Mouse (Mus musculus): ENCODE measurements around the gene Cyb561d1.
"Not testable (repeated sequence)": the region's sequence is repeated elsewhere in the genome, so short reads cannot be mapped to it uniquely, and the experiment has no call there.

Gene Cyb561d1

DNA sequence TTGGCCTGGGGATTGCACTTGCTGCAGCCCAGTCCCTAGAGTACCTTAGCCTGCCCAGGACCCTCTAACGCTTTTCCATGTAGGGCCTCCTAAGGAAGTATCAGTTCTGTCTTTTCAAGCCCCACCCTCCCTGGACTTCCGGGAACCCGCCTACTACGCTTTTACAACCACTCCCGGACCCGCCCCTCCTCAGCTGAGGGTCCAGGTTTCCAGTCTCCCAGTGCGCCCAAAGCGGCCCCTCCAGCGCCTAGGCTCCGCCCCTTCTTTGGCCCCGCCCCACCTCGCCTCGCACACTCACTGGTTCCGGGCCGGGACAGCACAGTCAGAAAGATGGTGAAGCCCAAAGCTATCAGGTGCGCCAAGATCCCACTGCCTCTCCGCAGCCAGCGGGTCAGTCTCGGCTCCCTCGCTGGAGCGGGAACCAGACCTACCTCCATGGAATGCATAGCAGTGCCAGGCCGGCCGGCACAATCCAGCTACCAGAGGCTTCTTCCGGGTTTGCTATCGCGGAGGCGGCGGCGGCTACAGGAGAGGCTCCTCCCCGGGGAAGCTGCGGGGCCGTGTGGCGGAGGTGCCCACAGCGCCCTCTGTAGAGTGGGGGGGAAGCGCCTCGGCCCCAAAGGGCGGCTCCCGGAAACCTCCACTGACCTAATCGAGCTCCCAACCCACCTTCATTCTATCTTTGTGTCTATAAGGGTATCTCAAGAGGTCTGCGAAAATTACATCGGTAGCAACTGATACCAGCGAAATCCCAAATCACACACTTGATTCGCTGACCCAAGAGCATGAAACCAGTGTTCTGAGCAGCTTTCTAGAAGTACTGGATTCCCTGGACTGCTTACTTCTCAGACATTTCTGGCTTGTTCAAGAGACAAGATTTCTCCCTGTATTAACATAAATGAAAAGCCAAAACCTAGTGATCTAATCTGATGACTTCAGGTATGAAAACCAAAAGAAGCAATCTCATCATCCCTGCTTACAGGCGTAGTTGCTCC lies at the start of gene Cyb561d1:
Cyb561d1 (minus strand) TSS at position 884 of the 995 bp plus-strand sequence.
- DNase-seq (ENCODE audit: low spot score in 2 of 2), result peak; percentile 94 to 95

DNA sequence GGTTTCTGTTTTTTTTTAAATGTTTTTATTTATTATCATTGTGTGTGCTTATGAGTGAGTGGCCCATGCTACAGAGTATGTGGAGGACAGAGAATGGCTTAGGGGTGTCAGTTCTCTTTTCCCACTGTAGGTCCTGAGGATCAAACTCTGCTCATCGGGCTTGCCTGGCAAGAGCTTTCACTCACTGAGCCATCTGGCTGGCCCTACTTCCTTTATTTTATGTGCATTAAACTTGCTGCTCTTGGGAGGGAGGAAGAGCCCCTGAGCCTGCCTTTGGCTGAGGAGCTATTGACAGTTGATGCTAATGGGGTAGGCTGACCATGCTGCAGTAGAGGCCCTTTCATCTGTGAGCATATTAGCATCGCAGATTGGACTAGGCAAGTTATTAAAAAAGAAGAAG lies 45.8 kb upstream of the Cyb561d1 start:
- DNase-seq (ENCODE audit: low spot score in 2 of 2), result no peak

- no peak for DNase-seq (ENCODE audit: low spot score in 2 of 2)
Measured at GRCm38 (mm10) chr3:108241243-108241839, 40.3 kb upstream of the Cyb561d1 start.

GRCm38 (mm10) chr3:108237474-108238102 lies 36.6 kb upstream of the Cyb561d1 start:
- DNase-seq (ENCODE audit: low spot score in 2 of 2), result not testable (repeated sequence)

- no peak for DNase-seq (ENCODE audit: low spot score in 2 of 2)
Measured at GRCm38 (mm10) chr3:108231646-108232045, 30.6 kb upstream of the Cyb561d1 start.

GRCm38 (mm10) chr3:108227521-108227920 lies 26.5 kb upstream of the Cyb561d1 start:
- no peak for DNase-seq (ENCODE audit: low spot score in 2 of 2)

DNA sequence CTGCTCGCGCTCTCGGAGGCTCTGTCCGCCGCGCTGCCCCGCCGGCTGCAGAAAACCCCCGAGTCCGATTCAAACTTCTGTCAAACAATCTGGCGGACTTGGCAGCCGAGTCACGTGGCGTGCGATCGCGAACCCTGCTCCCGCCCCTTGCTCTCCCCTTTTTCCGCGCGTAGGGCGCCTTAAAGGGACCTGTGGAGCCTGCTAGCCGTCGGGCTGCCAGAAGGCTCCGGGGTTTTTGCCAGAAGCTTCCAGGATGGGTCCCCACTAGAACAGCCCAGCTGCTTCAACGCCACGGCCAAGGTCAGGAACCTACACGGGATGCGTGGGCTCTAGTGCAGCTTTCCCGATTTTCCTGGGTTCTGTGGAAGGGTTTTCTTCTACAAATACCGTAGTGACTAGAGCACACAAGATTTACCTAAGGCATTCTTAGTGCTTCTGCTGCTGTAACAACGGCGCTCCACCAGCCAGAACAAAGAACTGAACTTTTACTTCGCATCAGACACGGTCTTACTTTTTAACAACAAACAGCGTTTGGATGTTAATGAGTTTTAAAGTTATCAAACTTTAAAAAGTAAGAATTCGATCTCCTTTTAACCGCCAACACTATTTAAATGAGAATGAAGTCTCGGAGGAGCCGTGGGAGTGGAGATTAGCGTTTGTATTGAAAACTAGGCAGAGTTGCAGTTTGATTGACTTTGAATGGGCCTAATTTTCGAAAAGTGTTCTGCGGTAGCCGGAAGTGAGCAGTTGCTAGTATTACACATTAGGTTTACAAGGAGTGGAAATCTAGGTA lies 25.7 kb upstream of the Cyb561d1 start, which contains the start of gene Sypl2:
Sypl2 (minus strand) TSS at position 91 of the 793 bp plus-strand sequence.
- DNase-seq (ENCODE audit: low spot score in 2 of 2), result no peak

GRCm38 (mm10) chr3:108225711-108226557 lies 24.9 kb upstream of the Cyb561d1 start:
- no peak for DNase-seq (ENCODE audit: low spot score in 2 of 2)

GRCm38 (mm10) chr3:108220661-108221060 lies 19.6 kb upstream of the Cyb561d1 start:
- no peak for DNase-seq (ENCODE audit: low spot score in 2 of 2)

DNA sequence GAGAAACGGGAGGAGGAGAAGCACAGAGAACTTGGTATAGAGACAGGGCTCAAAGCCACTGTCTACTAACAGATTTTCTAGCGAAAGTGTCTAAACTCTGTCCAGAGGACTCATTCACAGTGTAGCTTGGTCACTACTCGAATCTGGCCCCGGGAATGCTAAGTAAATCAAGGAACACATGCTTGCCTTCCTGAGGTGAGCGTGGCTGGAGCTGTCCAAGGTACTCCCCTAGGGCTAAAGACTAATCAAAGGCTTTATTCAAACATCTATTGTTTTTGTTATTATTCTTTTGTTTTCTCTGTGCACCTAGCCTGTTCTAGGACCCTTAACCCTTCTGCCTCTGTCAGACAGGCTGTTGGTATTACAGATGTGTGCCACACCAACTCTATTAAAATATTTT lies 13.7 kb upstream of the Cyb561d1 start:
- no peak for DNase-seq (ENCODE audit: low spot score in 2 of 2)

DNA sequence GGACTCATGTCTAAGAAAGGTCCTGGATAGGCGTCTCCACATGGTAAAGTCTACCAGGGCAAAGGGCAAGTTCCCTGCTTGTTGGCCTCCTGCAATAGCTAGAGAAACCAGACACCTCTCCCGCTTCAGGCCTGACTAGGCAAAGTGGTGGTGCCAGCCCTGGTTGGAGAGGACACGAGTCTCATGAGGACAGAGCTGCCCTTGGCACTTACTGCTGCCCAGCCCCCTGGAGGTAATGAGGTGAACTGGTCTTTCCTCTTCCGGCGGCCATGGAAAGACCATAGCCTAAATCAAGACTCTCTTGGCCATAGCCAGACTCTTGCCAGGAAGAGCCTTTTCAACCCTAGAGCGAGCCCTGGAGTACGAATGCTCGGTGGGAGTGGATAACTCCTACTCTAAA lies 11.4 kb upstream of the Cyb561d1 start:
- DNase-seq (ENCODE audit: low spot score in 2 of 2), result no peak

- DNase-seq (ENCODE audit: low spot score in 2 of 2), result no peak
Measured at GRCm38 (mm10) chr3:108211845-108212244, 10.8 kb upstream of the Cyb561d1 start.

DNA sequence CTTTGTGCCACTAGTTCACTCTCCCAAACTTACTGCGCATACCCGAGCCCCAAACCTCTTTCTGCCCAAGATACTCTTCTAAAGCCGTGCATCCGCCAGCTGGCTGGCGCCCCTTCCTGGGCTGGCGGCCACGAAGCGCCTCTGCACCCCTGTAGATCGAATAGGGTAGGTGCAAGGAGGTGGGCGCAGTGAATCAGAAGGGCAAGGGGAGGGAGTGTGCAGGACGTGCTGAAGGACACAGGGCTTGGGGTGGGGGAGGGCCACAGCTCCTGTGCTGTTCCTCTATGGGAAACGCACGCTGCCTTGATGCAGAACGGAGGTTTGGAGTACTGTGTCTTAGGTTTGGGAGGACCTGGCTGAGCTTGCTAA lies 9.7 kb upstream of the Cyb561d1 start, which contains the start of gene Atxn7l2:
Atxn7l2 (minus strand) TSS at position 164 of the 369 bp plus-strand sequence.
- no peak for DNase-seq (ENCODE audit: low spot score in 2 of 2)

DNA sequence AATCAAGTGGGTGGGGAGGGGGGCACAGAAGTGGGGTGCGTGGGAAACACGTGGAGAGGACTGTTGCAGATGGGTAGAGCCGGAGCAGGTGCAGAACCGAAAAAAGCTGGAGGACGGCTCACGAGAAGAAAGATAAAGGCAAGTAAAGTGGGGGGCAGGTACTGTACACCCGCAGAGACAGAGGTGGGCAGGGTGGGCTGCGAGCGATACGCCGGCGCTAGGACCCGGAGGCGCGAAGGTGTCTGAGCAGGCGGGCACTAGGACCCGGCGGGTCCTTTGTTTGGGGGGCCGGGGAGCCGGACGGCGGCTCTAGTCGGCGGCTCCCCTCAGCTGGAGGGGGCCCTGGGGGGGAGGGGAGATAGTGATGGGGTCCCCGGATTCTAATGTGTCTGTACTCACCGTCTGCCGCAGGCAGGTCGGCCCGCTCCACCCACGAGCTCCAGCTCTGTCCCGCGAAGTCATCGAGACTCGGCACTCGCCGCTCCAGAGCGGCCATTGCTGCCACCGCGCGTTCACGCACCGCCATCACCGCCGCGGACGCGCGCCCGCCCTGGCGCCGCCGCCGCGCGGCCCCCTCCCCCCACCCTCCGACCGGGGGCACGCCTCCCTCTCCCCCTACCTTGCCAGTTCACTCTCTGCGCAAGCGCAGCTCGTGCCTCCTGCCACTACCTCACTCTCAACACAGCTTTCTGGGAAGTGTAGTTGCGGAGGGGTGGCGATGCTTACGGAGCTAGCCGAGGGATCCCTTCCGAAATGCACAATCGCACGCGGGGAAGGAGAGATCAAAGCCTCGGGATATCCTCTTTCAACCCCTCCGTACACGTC lies 9.1 kb upstream of the Cyb561d1 start:
- peak; percentile 87 to 92 for DNase-seq (ENCODE audit: low spot score in 2 of 2)

DNA sequence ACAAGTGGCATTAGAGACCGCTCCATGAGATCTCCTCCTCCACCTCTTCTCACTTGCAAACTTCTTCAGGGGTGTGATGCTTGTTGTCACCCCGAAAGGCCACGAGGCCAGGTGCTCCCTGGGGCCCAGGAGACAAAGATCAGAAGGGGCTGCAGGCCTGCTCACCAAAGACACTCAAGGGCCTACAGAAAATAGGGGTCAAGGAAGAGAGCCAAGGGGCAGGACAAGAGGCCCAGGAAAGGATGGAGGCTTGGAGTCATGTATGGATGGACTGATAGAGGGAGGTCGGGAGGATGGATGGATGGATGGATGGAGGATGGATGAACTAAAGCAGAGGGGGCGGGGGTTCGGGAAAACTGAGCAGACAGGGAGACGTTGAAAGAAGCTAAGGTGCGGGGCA lies 8.5 kb upstream of the Cyb561d1 start:
- no peak for DNase-seq (ENCODE audit: low spot score in 2 of 2)

- DNase-seq (ENCODE audit: low spot score in 2 of 2), result no peak
Measured at GRCm38 (mm10) chr3:108209001-108209400, 8.0 kb upstream of the Cyb561d1 start.

GRCm38 (mm10) chr3:108206731-108207375 lies 5.8 kb upstream of the Cyb561d1 start:
- DNase-seq (ENCODE audit: low spot score in 2 of 2), result no peak

- no peak for DNase-seq (ENCODE audit: low spot score in 2 of 2)
Measured at GRCm38 (mm10) chr3:108205601-108206000, 4.6 kb upstream of the Cyb561d1 start.

DNA sequence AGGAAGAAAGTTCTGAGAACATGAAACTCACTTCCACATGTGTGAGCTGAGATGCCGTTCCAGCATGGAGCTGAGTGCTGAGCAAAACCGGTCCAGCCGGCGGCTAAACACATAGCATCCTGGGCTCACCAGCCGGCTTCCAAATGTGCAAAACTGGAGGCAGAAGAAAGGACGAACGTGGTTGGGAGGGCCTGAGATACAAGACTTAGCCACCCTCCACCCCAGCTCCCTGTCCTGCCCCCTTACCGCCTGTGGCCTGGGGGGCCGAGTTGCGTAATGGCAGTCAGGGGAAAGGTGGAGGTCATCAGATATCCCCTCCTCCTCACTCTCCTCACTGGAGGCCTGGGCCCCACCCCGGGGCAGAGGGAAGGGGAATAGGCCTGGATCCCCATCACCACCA lies 3.5 kb upstream of the Cyb561d1 start:
- DNase-seq (ENCODE audit: low spot score in 2 of 2), result no peak
